Mouse (Mus musculus): ENCODE measurements around the gene Gm2a. TPM values are rescaled to one million over a fixed set of nuclear protein-coding genes. Genes with fewer than 3 reads are reported as not detected.

Gm2a gene
- polyA plus RNA-seq, 1 experiment = 5.8 TPM

DNA sequence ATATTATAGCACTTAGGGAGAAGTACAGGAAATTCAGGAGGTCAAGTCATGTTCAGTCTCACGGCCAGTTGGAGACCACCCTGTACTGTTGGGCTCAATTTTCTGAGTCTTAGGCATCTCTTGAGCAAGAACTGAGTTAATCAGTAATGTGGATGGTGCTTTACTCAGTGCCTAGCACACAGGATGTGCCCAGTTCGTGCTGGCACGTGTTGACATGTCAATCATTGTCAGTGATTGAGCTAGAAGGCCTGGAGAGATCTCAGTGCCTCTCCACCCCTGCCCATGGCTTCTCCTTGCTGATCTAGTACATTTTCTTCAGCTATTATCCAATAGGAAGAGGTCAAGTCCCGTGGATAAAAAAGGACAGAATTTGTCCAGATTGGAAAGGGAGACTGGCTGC is 7.5 kb downstream of the Gm2a start:
- Histone ChIP-seq H3K79me2 (ENCODE audit: control insufficient read depth, insufficient read depth) (no peaks in the 10 kb centered on the region), H3ac (ENCODE audit: control insufficient read depth, insufficient read length) (no peak overlapping the region), H3K4me3 (no peak overlapping the region), H3K27me3 (ENCODE audit: control insufficient read depth, insufficient read depth, insufficient read length) (no peaks in the 10 kb centered on the region), H3K4me2 (ENCODE audit: low read depth) (no peak overlapping the region), H3K36me3 (ENCODE audit: control insufficient read depth, insufficient read depth) (no peaks in the 10 kb centered on the region)
- no peak for TF ChIP-seq TCF3 (IDR thresholded peaks at IDR 0.05; ENCODE audit: insufficient read length, low read depth)
- TF ChIP-seq CEBPB (IDR thresholded peaks at IDR 0.05; ENCODE audit: insufficient read depth, poor library complexity, severe bottlenecking) = no peak
- TF ChIP-seq MYOG (IDR thresholded peaks at IDR 0.05; ENCODE audit: control insufficient read depth in 1 of 3, insufficient read depth in 1 of 3, insufficient read length in 2 of 3, low read depth in 2 of 3) = no peak
- no peak for TF ChIP-seq POLR2A (IDR thresholded peaks at IDR 0.05; ENCODE audit: insufficient read length, low read depth)
- no peak for TF ChIP-seq REST (IDR thresholded peaks at IDR 0.05; ENCODE audit: insufficient read depth, insufficient read length)
- no peak for TF ChIP-seq MYOD1 (IDR thresholded peaks at IDR 0.05; ENCODE audit: control insufficient read depth in 1 of 3, insufficient read length in 2 of 3, low read depth in 2 of 3)
- TF ChIP-seq SRF (IDR thresholded peaks at IDR 0.05; ENCODE audit: control insufficient read depth, insufficient read length, low read depth) = no peak
- no peak for TF ChIP-seq TCF12 (IDR thresholded peaks at IDR 0.05; ENCODE audit: insufficient read depth, poor library complexity, severe bottlenecking)
- TF ChIP-seq MAX (IDR thresholded peaks at IDR 0.05; ENCODE audit: low read depth) = no peak
- no peak for TF ChIP-seq USF1 (IDR thresholded peaks at IDR 0.05; ENCODE audit: low read depth)
- TF ChIP-seq POLR2AphosphoS2 (IDR thresholded peaks at IDR 0.05; ENCODE audit: insufficient read length, low read depth) = no peak
- TF ChIP-seq E2F4 (IDR thresholded peaks at IDR 0.05; ENCODE audit: insufficient read depth) = no peak

DNA sequence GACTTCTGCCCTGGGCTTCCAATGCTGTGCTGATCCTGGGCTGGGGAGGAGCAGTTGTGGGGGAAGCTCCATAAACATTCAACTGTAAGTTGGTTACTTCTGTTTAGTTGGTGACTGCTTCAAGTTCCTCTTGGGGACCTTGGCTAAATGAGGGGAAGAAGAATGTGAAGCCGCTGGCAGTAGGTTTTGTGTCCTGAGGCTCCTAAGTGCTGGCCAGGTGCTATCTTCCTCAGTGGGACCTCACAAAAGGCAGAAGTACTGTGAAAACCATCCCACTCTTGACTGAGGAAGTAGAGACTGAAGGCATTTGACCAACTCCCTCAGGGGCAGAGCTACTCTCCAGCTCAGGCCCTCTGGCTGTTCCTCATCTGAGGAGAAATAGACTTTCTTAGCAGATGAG is 8.7 kb downstream of the Gm2a start:
- H3K4me3 ChIP-seq = no peak overlapping the region
- no peak overlapping the region for H3ac ChIP-seq (ENCODE audit: control insufficient read depth, insufficient read length)
- H3K27me3 ChIP-seq (ENCODE audit: control insufficient read depth, insufficient read depth, insufficient read length) = no peaks in the 10 kb centered on the region
- H3K79me2 ChIP-seq (ENCODE audit: control insufficient read depth, insufficient read depth) = no peaks in the 10 kb centered on the region
- no peak for TF ChIP-seq E2F4 (IDR thresholded peaks at IDR 0.05; ENCODE audit: insufficient read depth)
- TF ChIP-seq MYOG (IDR thresholded peaks at IDR 0.05; ENCODE audit: control insufficient read depth in 1 of 3, insufficient read depth in 1 of 3, insufficient read length in 2 of 3, low read depth in 2 of 3) = no peak
- no peak for TF ChIP-seq REST (IDR thresholded peaks at IDR 0.05; ENCODE audit: insufficient read depth, insufficient read length)
- TF ChIP-seq POLR2AphosphoS2 (IDR thresholded peaks at IDR 0.05; ENCODE audit: insufficient read length, low read depth) = no peak
- TF ChIP-seq TCF3 (IDR thresholded peaks at IDR 0.05; ENCODE audit: insufficient read length, low read depth) = no peak
- no peak for TF ChIP-seq MYOD1 (IDR thresholded peaks at IDR 0.05; ENCODE audit: control insufficient read depth in 1 of 3, insufficient read length in 2 of 3, low read depth in 2 of 3)
- TF ChIP-seq SRF (IDR thresholded peaks at IDR 0.05; ENCODE audit: control insufficient read depth, insufficient read length, low read depth) = no peak
- no peak for TF ChIP-seq USF1 (IDR thresholded peaks at IDR 0.05; ENCODE audit: low read depth)
- TF ChIP-seq POLR2A (IDR thresholded peaks at IDR 0.05; ENCODE audit: insufficient read length, low read depth) = no peak
- H3K36me3 ChIP-seq (ENCODE audit: control insufficient read depth, insufficient read depth) = no peaks in the 10 kb centered on the region
- no peak overlapping the region for H3K4me2 ChIP-seq (ENCODE audit: low read depth)

DNA sequence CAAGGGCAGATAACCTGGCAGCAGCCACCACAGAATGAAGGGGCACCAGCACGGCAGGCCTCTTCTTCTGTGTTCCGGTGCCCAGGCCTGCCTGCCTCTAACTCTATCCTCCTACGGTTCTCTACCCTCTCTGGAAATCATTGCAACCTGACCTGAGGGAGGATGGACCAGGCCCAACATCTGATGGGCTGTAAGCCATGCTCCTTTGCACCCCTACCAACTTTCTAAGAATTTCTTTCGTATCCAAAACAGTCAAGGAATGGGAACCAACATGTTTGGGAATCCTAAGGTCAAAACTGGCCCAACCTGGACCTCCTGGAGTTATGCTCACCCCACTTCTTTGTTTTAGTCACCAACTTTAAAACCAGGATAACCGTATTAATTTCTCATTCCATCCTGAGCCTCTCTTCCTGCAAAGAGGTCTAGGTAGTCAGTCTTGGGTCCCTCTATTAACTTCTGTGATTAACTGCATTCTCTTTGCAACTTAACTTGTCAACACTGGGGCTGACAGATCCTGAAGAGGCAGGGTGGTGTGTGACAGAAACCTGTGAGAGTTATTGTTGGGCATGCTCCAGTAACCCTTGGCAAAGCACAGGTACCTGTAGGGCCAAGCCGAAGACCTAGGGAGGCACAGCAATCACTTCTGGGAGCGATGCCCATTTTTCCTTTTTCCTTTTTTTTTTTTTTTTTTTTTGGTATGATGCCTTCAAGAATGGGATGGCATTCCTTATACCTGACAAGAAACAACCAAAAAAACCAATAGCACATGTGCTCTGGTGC is 11.8 kb downstream of the Gm2a start:
- no peak overlapping the region for H3K4me3 ChIP-seq
- H3K36me3 ChIP-seq (ENCODE audit: control insufficient read depth, insufficient read depth) = no peaks in the 10 kb centered on the region
- no peak for TF ChIP-seq TCF12 (IDR thresholded peaks at IDR 0.05; ENCODE audit: insufficient read depth, poor library complexity, severe bottlenecking)
- no peak for TF ChIP-seq CEBPB (IDR thresholded peaks at IDR 0.05; ENCODE audit: insufficient read depth, poor library complexity, severe bottlenecking)
- no peak for TF ChIP-seq SRF (IDR thresholded peaks at IDR 0.05; ENCODE audit: control insufficient read depth, insufficient read length, low read depth)
- no peak for TF ChIP-seq TCF3 (IDR thresholded peaks at IDR 0.05; ENCODE audit: insufficient read length, low read depth)
- no peak for TF ChIP-seq REST (IDR thresholded peaks at IDR 0.05; ENCODE audit: insufficient read depth, insufficient read length)
- TF ChIP-seq POLR2AphosphoS2 (IDR thresholded peaks at IDR 0.05; ENCODE audit: insufficient read length, low read depth) = no peak
- TF ChIP-seq POLR2A (IDR thresholded peaks at IDR 0.05; ENCODE audit: insufficient read length, low read depth) = no peak
- no peak for TF ChIP-seq E2F4 (IDR thresholded peaks at IDR 0.05; ENCODE audit: insufficient read depth)
- no peak for TF ChIP-seq MYOD1 (IDR thresholded peaks at IDR 0.05; ENCODE audit: control insufficient read depth in 1 of 3, insufficient read length in 2 of 3, low read depth in 2 of 3)
- no peak for TF ChIP-seq USF1 (IDR thresholded peaks at IDR 0.05; ENCODE audit: low read depth)
- TF ChIP-seq MYOG (IDR thresholded peaks at IDR 0.05; ENCODE audit: control insufficient read depth in 1 of 3, insufficient read depth in 1 of 3, insufficient read length in 2 of 3, low read depth in 2 of 3) = no peak
- no peak for TF ChIP-seq MAX (IDR thresholded peaks at IDR 0.05; ENCODE audit: low read depth)
- H3K79me2 ChIP-seq (ENCODE audit: control insufficient read depth, insufficient read depth) = no peaks in the 10 kb centered on the region
- H3K4me2 ChIP-seq (ENCODE audit: low read depth) = no peak overlapping the region
- H3K27me3 ChIP-seq (ENCODE audit: control insufficient read depth, insufficient read depth, insufficient read length) = no peaks in the 10 kb centered on the region
- H3ac ChIP-seq (ENCODE audit: control insufficient read depth, insufficient read length) = no peak overlapping the region

DNA sequence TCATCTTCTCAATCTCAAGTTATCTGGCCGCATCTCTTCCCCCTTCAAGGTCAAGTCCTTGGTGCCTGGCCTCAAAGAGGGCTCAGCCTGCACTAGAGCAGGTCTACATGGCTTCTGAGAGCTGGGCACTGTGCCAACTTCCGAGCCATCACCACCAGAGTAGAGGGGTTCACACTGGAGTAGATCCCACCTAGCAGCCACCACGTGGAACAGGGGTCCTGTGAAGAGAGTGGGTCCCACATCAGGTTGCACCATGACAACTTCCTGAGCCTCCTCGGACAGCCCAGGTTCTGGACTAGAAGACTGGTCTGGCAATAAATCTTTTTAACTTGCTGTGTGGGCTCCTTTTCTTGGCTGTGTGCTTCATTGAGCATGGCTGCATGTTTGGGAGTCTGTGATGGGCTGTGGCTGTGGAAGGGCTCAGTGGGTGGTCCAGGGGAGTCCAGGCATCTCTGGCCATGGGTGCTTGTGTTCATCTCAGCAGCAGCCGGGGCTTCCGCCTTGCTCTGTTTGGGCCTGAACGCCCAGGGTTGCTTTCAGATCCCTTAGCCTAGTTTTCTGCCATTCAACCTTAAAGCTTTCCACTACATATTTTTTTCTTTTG is 12.8 kb downstream of the Gm2a start:
- H3K79me2 ChIP-seq (ENCODE audit: control insufficient read depth, insufficient read depth) = no peaks in the 10 kb centered on the region
- no peak overlapping the region for H3K4me2 ChIP-seq (ENCODE audit: low read depth)
- no peaks in the 10 kb centered on the region for H3K27me3 ChIP-seq (ENCODE audit: control insufficient read depth, insufficient read depth, insufficient read length)
- H3ac ChIP-seq (ENCODE audit: control insufficient read depth, insufficient read length) = no peak overlapping the region
- no peak overlapping the region for H3K4me3 ChIP-seq
- no peaks in the 10 kb centered on the region for H3K36me3 ChIP-seq (ENCODE audit: control insufficient read depth, insufficient read depth)
- TF ChIP-seq USF1 (IDR thresholded peaks at IDR 0.05; ENCODE audit: low read depth) = no peak
- TF ChIP-seq E2F4 (IDR thresholded peaks at IDR 0.05; ENCODE audit: insufficient read depth) = no peak
- no peak for TF ChIP-seq POLR2AphosphoS2 (IDR thresholded peaks at IDR 0.05; ENCODE audit: insufficient read length, low read depth)
- no peak for TF ChIP-seq CEBPB (IDR thresholded peaks at IDR 0.05; ENCODE audit: insufficient read depth, poor library complexity, severe bottlenecking)
- no peak for TF ChIP-seq MYOG (IDR thresholded peaks at IDR 0.05; ENCODE audit: control insufficient read depth in 1 of 3, insufficient read depth in 1 of 3, insufficient read length in 2 of 3, low read depth in 2 of 3)
- TF ChIP-seq TCF12 (IDR thresholded peaks at IDR 0.05; ENCODE audit: insufficient read depth, poor library complexity, severe bottlenecking) = no peak
- no peak for TF ChIP-seq MAX (IDR thresholded peaks at IDR 0.05; ENCODE audit: low read depth)
- TF ChIP-seq POLR2A (IDR thresholded peaks at IDR 0.05; ENCODE audit: insufficient read length, low read depth) = no peak

Data from myocyte (in vitro differentiated cells).